Mouse (Mus musculus): Measurements from ENCODE around the gene Pate2. TPM values are rescaled to one million over a fixed set of nuclear protein-coding genes. Genes with fewer than 3 reads are reported as not detected.

The Pate2 gene
- polyA plus RNA-seq, 1 experiment from 2014 or later: 0.78 TPM

DNA sequence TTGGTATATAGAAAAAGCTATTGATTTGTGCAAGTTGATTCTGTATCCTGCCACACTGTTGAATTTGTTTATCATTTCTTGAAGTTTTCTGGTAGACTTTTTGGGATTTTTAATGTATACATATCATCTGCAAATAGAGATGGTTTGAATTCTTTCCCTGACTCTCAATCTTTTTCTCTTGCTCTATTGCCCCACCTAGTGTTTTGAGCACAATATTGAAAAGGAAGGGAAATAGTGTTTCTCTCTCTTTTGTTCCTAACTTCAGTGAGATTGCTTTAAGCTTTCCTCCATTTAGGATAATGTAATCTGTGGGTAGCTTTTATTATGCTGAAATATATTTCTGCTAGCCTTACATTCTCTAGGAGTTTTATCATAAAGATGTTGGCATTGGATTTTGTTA lies 137.2 kb downstream of the Pate2 start:
- DNase-seq (ENCODE audit: low spot score): no peak

Other genes with a start within 250 kb of the Pate2 start
- gene Cdon, start 149.2 kb upstream of the Pate2 start, polyA plus RNA-seq (2015; fragmentation: Nextera tagmentation; extraction: Ambion mirVana): 1.5 and 2.0 TPM in 2 replicates
- 0.07 TPM in 1 of 2 replicates, not detected in the other for gene Gm1113, start 52.0 kb upstream of the Pate2 start, polyA plus RNA-seq (2015; fragmentation: Nextera tagmentation; extraction: Ambion mirVana)
- 0.18 and 0.31 TPM in 2 replicates for gene Ddx25, start 11.8 kb upstream of the Pate2 start, polyA plus RNA-seq (2015; fragmentation: Nextera tagmentation; extraction: Ambion mirVana)
- 26.6 and 27.7 TPM in 2 replicates for gene Pus3, start 11.7 kb upstream of the Pate2 start, polyA plus RNA-seq (2015; fragmentation: Nextera tagmentation; extraction: Ambion mirVana)
- gene Hyls1, start 114 bp downstream of the Pate2 start, polyA plus RNA-seq (2015; fragmentation: Nextera tagmentation; extraction: Ambion mirVana): 19.4 and 21.6 TPM in 2 replicates
- 0.17 TPM in 1 of 2 replicates, not detected in the other for gene Pate4, start 41.7 kb downstream of the Pate2 start, polyA plus RNA-seq (2015; fragmentation: Nextera tagmentation; extraction: Ambion mirVana)
- not detected in 2 replicates for gene Pate3, start 77.9 kb downstream of the Pate2 start, polyA plus RNA-seq (2015; fragmentation: Nextera tagmentation; extraction: Ambion mirVana)
- not detected in 2 replicates for gene Pate1, start 117.1 kb downstream of the Pate2 start, polyA plus RNA-seq (2015; fragmentation: Nextera tagmentation; extraction: Ambion mirVana)
- not detected in 2 replicates for gene Gm17677, start 170.8 kb downstream of the Pate2 start, polyA plus RNA-seq (2015; fragmentation: Nextera tagmentation; extraction: Ambion mirVana)
- gene Gm17727, start 207.8 kb downstream of the Pate2 start, polyA plus RNA-seq (2015; fragmentation: Nextera tagmentation; extraction: Ambion mirVana): not detected in 2 replicates
- gene Gm27235, start 219.8 kb downstream of the Pate2 start, polyA plus RNA-seq (2015; fragmentation: Nextera tagmentation; extraction: Ambion mirVana): not detected in 2 replicates
- gene D730048I06Rik, start 219.8 kb downstream of the Pate2 start, polyA plus RNA-seq (2015; fragmentation: Nextera tagmentation; extraction: Ambion mirVana): not detected in 2 replicates

All from thymus, postnatal 0 days (tissue).